Mouse (Mus musculus) monocyte, adult 2 months (primary cell): ENCODE measurements around the gene Themis2.

Experiments used
- DNase-seq, 2 experiments: peaks; one replicate each; pipeline ENCODE4 v3.0.0; 2022; ENCODE audit warnings: low spot score in 2 of 2, low read depth in 1 of 2

The Themis2 gene

DNA sequence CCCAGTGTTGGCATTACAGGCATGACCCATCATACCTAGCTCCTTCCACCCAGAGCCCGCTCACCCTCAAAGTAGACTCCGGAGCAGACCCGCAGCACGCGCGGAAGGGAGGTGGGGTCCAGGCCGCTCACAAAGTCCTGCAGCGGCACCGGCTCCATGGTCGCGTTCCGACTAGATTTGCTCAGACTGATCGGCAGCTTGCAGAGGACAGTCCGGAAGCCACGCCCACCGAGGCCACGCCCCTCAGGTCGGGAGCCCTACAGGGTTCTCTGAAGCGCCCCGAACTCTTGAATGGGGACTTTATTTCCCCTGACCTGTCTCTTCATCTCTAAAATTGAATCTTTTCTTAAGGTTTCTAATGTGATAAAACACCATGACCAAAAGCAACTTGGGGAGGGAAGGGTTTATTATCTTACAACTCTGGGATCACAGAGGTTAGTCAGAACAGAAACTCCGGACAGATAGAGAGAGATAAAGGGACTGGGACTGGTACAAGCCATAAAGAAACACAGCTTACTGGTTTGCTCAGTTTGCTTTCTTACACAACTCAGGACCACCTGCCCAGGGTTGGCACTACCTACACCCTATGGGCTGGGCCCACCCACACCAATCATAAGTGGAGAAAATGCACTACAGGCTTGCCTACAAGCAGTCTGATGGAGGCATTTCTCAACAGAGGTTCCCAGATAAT is at the start of gene Themis2:
TSS of gene Themis2 (minus strand) at position 192 of the 691 bp plus-strand sequence.
- peak; percentile 55 to 80 for DNase-seq

DNA sequence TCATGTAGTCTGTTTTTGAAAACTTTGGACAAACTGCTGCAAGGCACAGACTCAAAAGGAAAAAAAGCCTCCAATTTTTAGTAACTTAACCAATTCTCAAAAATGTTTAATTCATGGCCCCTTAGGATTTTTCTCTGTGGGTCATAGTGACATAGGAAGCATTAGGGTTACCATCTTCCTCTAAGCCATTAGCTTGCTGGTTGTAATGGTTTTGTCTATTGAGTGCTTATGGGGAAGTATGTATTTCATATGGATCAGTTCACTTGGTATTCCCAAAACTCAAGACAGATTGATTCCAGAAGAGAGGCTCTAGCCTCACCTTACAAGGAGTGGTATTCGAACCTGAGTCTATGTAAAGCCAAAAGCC is 47.5 kb upstream of the Themis2 start:
- DNase-seq, result no peak

DNA sequence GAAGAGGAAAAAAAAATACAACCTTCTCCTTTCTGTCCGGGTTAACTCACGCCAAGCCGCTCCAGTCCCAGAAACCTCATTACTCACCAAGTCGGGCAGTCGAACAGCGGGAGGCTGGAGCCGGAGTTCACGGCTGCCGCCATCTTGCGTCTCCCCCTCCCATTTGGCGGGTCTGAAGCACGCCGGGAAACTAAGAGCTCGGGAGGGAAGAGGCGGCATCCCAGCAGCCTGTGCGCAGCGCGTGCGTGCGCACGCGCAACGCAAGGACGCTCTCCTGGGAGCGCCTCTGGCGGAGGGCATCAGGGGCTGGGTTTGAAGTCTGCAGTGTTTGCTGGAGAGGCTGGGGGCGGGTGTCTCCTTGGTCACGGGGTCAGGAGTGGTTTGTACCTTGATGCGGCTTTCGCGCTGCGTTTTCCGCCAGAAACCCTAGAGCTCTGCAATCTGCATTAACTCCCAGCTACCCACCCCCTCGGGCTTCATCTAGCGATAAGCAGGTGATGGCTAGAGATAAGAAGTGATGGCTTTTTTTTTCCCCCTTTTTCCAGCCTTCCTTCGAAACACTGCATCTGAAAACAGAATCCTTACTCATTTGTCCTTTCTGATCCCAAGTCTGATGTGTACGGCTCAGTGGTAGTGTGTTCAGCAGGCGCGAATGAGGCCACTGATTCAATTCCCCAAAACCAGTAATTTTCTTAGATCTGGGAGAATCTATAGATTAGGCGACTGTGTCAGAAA is 47.0 kb upstream of the Themis2 start, which contains the start of gene Ppp1r8:
TSS of gene Ppp1r8 (minus strand) at position 200 of the 735 bp plus-strand sequence.
- DNase-seq, result peak; percentile 59 to 67

DNA sequence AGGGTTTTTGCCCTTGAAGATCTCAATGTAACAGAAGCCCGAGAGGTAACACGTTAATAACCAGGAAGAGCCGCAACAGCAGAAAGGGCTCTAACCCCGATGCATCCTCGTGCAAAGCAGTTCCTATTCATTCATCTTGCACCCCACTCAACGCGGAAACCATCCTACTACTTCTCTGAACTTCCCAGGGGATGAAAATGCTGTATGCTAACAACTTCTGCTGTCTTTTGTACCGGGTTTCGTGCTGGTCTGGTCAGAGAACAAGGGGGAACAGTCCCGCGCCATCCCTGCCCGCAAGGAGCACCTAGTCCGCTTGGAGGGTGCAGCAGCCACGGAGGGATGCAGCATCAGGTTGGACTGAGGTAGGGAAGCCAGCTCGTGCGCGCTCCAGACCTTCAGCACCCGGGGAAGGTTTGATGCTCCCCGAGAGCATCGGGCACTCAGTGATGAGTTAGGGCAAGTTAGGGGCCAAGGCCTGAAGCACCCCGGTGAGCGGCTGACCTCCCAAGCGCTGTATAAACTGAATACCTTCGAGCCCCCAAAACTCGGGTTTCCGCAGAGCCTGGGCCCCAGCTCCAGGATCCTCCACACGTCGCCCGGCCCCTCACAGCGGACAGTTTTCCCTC is 46.2 kb upstream of the Themis2 start:
- peak in 1 of 2 experiments; percentile 7 for DNase-seq

DNA sequence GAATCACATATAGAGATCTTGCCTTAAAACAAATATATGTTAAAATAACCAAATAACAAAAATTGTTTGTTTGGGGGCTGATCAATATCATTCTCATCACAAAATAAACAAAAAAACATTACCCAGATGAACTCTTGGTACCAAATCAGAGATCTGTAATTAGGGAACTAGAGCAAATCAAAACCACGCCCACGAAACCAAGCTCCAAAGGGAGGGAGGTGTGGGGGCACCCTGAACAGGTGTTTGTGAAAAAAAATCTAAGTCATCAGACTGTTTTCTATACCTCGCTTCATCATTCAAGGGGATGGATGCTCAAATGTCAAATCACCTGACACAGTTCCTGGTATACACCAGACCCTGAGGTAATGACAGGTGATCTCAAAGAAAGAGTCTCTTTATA is 45.3 kb upstream of the Themis2 start:
- no peak for DNase-seq

DNA sequence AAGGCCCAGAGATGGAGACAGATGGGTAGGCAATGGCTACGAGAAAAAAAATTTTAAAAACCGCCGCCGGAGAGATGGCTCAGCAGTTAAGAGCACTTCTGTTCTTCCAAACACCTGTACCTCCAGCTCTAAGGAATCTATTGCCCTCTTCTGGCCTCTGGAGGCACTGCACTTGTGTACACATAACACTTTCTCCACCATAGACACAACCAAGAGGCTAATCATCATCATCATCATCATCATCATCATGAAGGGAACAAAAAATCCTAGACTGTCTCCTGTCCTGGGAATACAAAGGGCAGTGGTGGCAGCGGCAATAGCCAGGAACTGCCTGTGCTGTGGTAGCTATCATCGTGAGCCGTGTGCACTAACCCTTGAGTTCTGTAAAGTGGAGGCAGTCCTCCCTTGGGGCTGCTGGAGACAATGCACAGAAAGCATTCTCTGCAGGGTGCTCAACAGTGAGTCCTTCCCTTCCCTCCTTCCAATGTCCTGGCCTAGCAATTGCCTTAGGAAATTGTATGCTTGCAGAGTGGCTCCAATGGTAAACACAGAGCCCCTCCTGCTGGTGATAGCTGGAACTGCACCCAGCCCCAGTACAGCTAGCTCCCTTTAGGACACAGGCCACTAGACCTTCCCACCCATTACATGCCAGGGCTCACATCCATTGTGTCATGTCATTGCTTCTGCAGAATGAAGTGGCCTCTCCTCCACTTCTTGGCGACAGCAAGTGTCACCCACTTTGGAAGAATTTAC is 27.6 kb upstream of the Themis2 start:
- DNase-seq, result peak; percentile 68 to 83

DNA sequence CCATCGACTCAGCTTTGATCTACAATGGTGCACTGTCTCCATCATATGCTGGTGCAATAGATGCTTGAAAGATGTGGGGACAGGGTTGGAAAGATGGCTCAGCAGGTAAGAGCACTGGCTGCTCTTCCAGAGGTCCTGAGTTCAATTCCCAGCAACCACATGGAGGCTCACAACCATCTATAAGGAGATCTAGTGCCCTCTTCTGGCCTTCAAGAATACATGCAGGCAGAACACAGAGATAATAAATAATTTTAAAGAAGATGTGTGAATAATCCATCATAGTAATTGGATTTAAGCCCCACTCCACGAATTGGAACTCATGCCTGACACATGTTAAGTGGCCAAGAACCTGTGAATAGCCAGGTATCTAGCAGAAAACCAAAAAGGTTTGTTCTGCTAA is 22.3 kb upstream of the Themis2 start:
- no peak for DNase-seq

DNA sequence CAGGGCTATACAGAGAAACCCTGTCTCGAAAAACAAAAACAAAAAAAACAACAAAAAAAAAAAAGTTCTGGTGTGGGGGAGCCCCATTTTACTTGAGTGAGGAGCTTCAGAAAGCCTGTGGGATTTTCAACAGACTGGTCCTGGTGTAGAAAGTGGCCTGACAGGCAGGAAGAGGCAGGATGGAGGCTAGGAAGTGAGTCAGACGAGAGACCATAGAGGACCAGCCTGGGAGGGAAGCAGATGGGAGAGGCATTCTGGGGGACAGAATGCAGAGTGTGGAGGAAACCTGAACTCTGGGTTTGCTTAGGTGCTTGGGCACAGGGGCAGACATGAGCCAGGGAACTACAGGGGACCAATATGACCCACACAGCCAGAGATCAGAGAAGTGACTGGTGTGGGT is 20.7 kb upstream of the Themis2 start:
- no peak for DNase-seq

DNA sequence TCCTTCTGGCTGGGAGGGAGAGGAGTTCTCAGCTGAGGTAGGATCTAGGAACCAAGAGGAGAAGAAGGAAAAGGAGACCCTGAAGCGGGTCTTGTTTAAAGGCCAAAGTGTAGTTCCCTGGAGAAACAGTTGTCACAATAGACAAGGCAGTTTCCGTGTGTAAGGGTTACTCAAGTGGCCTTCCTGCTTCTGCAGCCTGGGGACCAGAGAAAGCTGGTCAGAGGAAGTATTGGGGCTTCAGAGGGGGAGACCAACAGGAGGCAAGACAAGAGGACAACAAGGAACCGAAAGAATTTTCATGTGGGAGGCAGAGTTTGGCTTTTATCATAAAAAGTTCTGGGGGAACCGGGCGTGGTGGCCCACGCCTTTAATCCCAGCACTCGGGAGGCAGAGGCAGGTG is 20.2 kb upstream of the Themis2 start:
- DNase-seq, result peak; percentile 32 to 48

DNA sequence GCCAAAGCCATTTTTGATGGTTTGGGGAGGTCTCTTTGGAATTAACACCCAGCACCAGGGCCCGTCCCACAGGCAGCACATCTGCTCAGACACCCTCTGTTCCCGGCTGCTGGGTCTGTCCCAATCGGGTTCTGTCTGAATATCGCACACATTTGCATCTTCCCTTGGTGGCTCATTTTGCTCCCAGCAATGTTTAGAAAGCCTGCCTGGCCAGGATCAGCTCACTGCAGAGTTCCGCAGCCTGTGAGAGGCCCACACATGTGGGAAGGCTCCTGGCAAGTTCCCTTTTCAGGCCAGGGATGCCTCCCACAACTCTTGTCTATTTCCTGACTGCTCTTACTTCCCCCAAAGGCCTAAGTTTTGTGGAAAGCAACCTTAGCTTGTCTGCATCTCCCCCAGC is 13.4 kb upstream of the Themis2 start:
- peak in 1 of 2 experiments; percentile 28 for DNase-seq

DNA sequence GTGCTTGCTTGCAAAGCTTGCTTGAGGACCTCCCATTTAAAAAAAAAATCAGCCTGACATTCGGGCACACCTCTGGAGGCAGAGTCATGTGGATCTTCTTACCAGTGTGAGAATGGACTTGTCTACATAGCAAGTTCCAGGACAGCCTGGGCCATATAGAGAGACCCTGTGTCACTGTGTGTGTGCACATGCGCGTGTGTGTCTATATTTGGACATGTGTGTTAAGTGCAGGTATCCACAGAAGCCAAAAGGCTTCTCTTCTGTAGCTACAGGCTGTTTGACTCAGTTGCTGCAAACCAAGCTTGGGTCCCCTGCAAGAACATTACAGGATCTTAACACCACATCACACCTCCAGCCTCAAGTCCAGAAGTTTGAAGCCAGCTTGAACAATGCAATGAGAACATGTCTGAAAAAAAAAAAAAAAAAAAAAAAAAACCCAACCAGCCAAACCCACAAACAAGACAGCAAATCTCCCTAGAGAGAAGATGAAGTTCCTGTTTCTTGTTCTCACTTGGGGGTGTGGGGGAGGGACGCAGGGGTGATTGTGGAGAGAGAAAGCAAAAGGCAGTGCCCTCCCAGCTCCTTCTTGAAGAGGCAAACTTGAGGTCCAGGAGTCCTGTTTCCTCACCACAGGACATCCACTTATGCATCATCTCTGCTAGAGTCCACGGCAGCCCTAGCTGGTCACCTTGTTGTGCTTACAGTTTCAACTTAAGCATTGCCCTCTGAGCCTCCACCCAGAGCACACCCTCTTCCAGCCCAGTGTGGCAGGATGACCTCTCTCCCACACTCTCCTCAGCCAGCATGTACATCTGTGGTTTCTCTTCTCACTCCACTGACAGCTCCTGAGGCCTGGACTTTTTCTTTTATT is 11.8 kb upstream of the Themis2 start:
- DNase-seq, result peak in 1 of 2 experiments; percentile 51

DNA sequence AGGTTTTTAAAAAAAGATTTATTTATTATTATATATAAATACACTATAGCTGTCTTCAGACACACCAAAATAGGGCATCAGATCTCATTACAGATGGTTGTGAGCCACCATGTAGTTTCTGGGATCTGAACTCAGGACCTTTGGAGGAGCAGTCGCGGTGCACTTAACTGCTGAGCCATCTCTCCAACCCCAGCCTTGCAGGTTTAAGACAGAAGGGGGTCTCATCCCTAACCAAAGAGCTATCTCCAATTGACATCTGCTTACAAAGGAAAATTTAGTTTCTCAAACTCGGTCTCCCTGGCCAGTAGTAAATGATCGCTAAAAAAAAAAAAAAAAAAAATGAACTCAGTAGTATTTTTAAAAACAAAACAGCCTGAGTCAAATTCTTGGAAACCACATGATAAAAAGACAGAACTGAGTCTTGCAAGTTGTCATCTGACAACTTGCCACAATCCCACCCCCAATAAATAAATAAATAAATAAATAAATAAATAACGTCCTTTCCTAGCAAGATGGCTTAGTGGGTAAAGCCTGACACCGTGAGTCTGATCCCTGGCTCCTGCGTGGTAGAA is 10.5 kb upstream of the Themis2 start:
- DNase-seq, result no peak

DNA sequence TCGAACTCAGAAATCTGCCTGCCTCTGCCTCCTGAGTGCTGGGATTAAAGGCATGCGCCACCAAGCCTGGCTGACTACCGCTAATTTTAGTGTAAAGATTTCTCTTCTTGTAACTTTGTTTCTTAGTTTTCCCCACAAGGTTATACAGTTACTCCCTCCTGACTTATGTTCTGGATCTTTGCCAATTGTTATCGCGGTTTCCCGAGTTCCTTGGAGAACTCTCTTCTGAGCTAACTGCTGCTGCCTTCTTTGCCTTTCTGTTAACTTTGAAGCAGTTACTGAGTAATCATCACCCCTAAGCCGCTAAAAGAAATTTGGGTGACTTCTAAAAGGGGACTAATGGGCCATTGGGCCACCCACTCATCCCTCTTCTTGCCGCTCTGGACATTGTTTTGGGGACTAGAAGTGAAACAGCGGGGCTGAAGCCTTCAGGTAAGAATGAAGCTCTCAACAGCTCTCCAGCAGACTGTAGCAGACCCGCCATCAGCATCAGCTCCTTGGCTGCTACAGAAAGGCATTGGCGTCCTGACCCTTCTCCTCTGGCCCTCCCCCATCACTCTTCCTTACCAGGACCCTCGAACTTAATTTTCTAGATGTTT is 9.5 kb upstream of the Themis2 start:
- DNase-seq, result no peak

DNA sequence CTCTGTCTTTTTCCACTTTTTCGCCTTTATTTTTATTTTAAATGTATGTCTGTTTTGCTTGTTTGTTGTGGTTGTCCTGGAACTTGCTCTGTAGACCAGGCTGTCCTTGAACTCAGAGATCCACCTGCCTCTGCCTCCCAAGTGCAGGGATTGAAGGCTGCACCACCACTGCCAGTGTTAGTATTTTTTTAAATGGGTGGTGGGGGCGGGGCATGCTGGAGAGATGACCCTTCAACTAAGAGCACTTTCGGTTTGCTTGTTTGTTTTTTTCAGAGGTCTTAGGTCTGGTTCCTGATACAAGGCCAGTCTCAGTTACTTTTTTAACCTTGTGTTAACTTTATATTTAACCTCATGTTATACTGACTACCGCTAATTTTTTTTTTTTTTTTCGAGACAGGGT is 9.0 kb upstream of the Themis2 start:
- no peak for DNase-seq

DNA sequence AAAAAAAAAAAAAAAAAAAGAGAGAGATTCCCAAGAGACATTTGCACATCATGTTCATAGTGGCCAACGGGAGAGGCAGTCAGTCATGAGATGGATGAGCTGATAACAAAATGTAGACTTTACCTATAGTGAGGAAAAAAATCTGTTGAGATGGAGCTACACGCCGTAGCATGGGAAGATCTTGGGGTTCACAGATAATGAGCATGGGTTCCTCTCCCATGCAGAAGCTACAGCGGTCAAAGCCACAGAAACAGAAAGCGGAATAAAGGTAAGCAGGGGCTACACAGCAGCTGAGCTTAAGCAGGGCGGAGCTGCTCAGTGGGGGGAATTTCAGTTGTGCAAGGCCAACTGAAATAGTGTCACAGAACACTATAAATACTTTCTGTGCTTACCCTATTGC is 8.1 kb upstream of the Themis2 start:
- DNase-seq, result peak; percentile 42 to 65

DNA sequence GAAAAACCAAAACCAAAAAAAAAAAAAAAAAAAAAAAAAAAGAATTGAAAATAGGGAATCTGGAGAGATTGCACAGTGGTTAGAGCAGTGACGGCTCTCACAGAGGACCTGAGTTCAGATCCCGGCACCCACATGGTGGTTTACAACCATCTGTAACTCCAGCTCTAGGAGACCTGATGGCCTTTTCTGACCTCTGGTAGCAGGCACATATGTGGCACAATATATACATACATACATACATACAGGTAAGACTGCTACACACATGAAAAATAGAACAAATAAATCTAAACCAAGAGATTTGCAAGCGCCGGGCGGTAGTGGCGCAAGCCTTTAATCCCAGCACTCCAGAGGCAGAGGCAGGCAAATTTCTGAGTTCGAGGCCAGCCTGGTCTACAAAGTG is 7.7 kb upstream of the Themis2 start:
- no peak for DNase-seq

DNA sequence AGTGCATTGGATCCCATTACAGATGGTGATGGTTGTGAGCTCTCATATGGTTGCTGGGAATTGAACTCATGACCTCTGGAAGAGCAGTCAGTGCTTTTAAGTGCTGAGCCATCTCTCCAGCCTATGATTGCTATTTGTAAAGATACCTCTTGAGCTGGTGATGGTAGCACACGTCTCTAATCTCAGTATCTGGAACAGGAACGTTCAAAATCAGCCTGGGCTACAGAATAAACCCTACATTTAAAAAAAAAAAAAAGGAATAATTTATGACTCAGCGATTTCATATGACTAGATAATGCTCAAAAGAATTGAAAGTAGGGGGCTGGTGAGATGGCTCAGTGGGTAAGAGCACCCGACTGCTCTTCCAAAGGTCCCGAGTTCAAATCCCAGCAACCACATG is 7.0 kb upstream of the Themis2 start:
- no peak for DNase-seq

DNA sequence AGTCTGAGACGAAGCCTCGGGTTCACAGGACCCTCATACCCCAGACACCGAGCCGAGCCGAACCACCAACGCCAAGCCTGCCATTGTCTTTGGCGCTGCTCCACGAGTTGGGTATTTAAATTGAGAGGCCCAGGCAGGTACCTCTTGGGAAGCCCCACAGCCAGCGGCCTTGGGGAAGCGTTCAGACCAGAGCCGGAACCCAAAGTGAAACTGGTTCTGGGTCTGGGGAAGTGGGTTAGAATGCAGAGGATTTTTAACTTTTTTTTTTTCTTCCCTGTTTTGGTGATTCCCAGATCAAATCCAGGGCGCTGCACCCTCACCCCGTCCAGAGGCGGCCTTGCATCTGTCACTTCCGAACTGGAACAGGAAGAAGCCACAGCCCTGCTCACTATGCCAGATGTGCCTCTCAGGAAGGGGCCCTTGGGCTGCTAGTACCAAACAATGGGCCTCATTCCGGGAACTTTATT is 6.0 kb upstream of the Themis2 start:
- peak in 1 of 2 experiments; percentile 41 for DNase-seq

DNA sequence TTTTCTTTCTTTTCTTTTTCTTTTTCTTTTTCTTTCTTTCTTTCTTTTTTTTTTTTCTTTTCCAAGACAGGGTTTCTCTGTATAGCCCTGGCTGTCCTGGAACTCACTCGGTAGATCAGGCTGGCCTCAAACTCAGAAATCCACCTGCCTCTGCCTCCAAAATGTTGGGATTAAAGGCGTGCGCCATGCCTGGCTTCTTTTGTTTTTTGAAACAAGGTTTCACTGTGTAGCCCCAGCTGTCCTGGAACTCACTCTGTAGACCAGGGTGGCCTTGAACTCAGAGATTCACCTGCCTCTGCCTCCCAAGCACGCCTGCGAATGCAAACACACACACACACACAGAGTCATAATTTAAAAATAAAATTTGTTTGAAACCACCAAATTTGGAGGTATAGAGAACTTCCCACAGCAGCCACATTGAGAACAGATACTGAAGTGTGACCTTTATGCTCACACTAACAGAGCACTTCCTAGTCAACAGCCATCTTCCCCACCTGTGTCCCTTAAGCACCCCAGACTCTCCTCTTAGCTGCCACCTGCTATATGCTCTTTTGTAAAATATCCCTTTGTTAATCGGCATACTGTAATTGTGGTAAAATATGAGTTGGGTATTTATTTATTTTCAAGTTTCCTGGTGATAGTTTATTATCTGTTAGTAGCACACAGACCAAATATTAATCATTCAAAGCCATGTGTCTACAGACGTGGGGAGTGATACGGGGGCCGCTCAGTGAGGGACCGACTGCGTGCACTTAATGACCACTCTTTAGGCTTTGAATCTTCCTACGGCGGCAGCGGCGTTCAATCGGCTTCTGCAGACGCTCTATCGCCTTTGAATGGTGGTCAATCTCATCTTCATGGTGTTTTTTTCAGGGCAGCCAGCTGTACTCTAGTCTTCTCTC is 5.2 kb upstream of the Themis2 start:
- no peak for DNase-seq
